Mouse (Mus musculus): ENCODE results near the gene Stk38l. TPM values are rescaled to one million over a fixed set of nuclear protein-coding genes. Genes with fewer than 3 reads are reported as not detected.

Stk38l gene
- polyA plus RNA-seq, 1 experiment: 0.09 TPM

- no peak overlapping the region for H3K4me3 ChIP-seq (replicated peaks)
- TF ChIP-seq TAL1 (IDR thresholded peaks at IDR 0.05; ENCODE audit: low read length) (no peak), GATA1 (IDR thresholded peaks at IDR 0.05; ENCODE audit: low read length) (no peak)
- no peaks in the 10 kb centered on the region for H3K9me3 ChIP-seq (ENCODE audit: control insufficient read depth, low read length)
- no peaks in the 10 kb centered on the region for H3K4me1 ChIP-seq (ENCODE audit: control insufficient read depth)
- no peaks in the 10 kb centered on the region for H3K27me3 ChIP-seq (ENCODE audit: control insufficient read depth)
- H3K36me3 ChIP-seq (ENCODE audit: control insufficient read depth): no peaks in the 10 kb centered on the region
These were observed 27.0 kb upstream of the Stk38l start for GRCm38 (mm10) chr6:146697767-146698166.

GRCm38 (mm10) chr6:146698376-146698775 lies 26.4 kb upstream of the Stk38l start:
- Histone ChIP-seq H3K9me3 (ENCODE audit: control insufficient read depth, low read length) (no peaks in the 10 kb centered on the region), H3K36me3 (ENCODE audit: control insufficient read depth) (no peaks in the 10 kb centered on the region), H3K4me3 (replicated peaks) (no peak overlapping the region), H3K27me3 (ENCODE audit: control insufficient read depth) (no peaks in the 10 kb centered on the region), H3K4me1 (ENCODE audit: control insufficient read depth) (no peaks in the 10 kb centered on the region)
- TF ChIP-seq TAL1 (IDR thresholded peaks at IDR 0.05; ENCODE audit: low read length) (no peak), GATA1 (IDR thresholded peaks at IDR 0.05; ENCODE audit: low read length) (no peak)

GRCm38 (mm10) chr6:146700461-146700860 lies 24.3 kb upstream of the Stk38l start:
- no peaks in the 10 kb centered on the region for H3K4me1 ChIP-seq (ENCODE audit: control insufficient read depth)
- H3K36me3 ChIP-seq (ENCODE audit: control insufficient read depth): no peaks in the 10 kb centered on the region
- H3K27me3 ChIP-seq (ENCODE audit: control insufficient read depth): no peaks in the 10 kb centered on the region
- H3K9me3 ChIP-seq (ENCODE audit: control insufficient read depth, low read length): no peaks in the 10 kb centered on the region; the same call in 1 of the 2 replicates
- no peak overlapping the region for H3K4me3 ChIP-seq (replicated peaks)
- TF ChIP-seq GATA1 (IDR thresholded peaks at IDR 0.05; ENCODE audit: low read length): no peak
- no peak for TF ChIP-seq TAL1 (IDR thresholded peaks at IDR 0.05; ENCODE audit: low read length)

- H3K36me3 ChIP-seq (ENCODE audit: control insufficient read depth): no peaks in the 10 kb centered on the region
- H3K27me3 ChIP-seq (ENCODE audit: control insufficient read depth): no peaks in the 10 kb centered on the region
- no peak for TF ChIP-seq TAL1 (IDR thresholded peaks at IDR 0.05; ENCODE audit: low read length)
- TF ChIP-seq GATA1 (IDR thresholded peaks at IDR 0.05; ENCODE audit: low read length): no peak
- no peak overlapping the region for H3K4me3 ChIP-seq (replicated peaks)
- no peaks in the 10 kb centered on the region; the same call in 1 of the 2 replicates for H3K9me3 ChIP-seq (ENCODE audit: control insufficient read depth, low read length)
- no peaks in the 10 kb centered on the region for H3K4me1 ChIP-seq (ENCODE audit: control insufficient read depth)
These were observed 22.5 kb upstream of the Stk38l start for GRCm38 (mm10) chr6:146702126-146702881.

DNA sequence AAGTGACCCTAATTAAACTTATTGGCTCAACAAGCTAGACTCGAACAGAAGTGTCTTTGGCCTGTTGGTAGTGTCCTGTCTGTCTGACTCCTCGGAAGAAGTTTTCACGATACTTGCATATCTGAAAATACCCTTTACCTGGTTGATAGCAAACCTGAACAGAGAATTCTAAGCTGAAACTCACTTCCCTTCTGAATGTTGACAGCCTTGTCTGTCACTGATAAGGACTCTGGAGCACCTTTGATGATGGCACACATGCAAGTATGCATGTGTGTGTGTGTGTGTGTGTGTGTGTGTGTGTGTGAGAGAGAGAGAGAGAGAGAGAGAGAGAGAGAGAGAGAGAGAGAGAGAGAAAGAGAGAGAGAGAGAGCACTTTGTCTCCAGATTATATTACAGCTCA lies 21.4 kb upstream of the Stk38l start:
- no peaks in the 10 kb centered on the region for H3K36me3 ChIP-seq (ENCODE audit: control insufficient read depth)
- no peak overlapping the region for H3K4me3 ChIP-seq (replicated peaks)
- H3K27me3 ChIP-seq (ENCODE audit: control insufficient read depth): no peaks in the 10 kb centered on the region
- TF ChIP-seq TAL1 (IDR thresholded peaks at IDR 0.05; ENCODE audit: low read length) (no peak), GATA1 (IDR thresholded peaks at IDR 0.05; ENCODE audit: low read length) (no peak)
- no peaks in the 10 kb centered on the region for H3K4me1 ChIP-seq (ENCODE audit: control insufficient read depth)
- H3K9me3 ChIP-seq (ENCODE audit: control insufficient read depth, low read length): no peaks in the 10 kb centered on the region; the same call in 1 of the 2 replicates

GRCm38 (mm10) chr6:146705631-146706030 lies 19.2 kb upstream of the Stk38l start:
- Histone ChIP-seq H3K9me3 (ENCODE audit: control insufficient read depth, low read length) (no peaks in the 10 kb centered on the region; the same call in 1 of the 2 replicates), H3K4me1 (ENCODE audit: control insufficient read depth) (no peaks in the 10 kb centered on the region), H3K4me3 (replicated peaks) (no peak overlapping the region), H3K27me3 (ENCODE audit: control insufficient read depth) (no peaks in the 10 kb centered on the region), H3K36me3 (ENCODE audit: control insufficient read depth) (no peaks in the 10 kb centered on the region)
- TF ChIP-seq TAL1 (IDR thresholded peaks at IDR 0.05; ENCODE audit: low read length): no peak
- no peak for TF ChIP-seq GATA1 (IDR thresholded peaks at IDR 0.05; ENCODE audit: low read length)

GRCm38 (mm10) chr6:146719606-146720005 lies 5.2 kb upstream of the Stk38l start:
- TF ChIP-seq TAL1 (IDR thresholded peaks at IDR 0.05; ENCODE audit: low read length): no peak
- no peak for TF ChIP-seq GATA1 (IDR thresholded peaks at IDR 0.05; ENCODE audit: low read length)
- H3K4me1 ChIP-seq (ENCODE audit: control insufficient read depth): peaks cover 4% of the 10 kb centered on the region
- H3K4me3 ChIP-seq (replicated peaks): no peak overlapping the region
- H3K9me3 ChIP-seq (ENCODE audit: control insufficient read depth, low read length): no peaks in the 10 kb centered on the region
- H3K36me3 ChIP-seq (ENCODE audit: control insufficient read depth): no peaks in the 10 kb centered on the region
- H3K27me3 ChIP-seq (ENCODE audit: control insufficient read depth): no peaks in the 10 kb centered on the region

- H3K4me3 ChIP-seq (replicated peaks): no peak overlapping the region
- no peak for TF ChIP-seq GATA1 (IDR thresholded peaks at IDR 0.05; ENCODE audit: low read length)
- TF ChIP-seq TAL1 (IDR thresholded peaks at IDR 0.05; ENCODE audit: low read length): no peak
- no peaks in the 10 kb centered on the region; the same call in 1 of the 2 replicates for H3K36me3 ChIP-seq (ENCODE audit: control insufficient read depth)
- H3K27me3 ChIP-seq (ENCODE audit: control insufficient read depth): peaks cover 6% of the 10 kb centered on the region
- peaks cover 15% of the 10 kb centered on the region for H3K4me1 ChIP-seq (ENCODE audit: control insufficient read depth)
- H3K9me3 ChIP-seq (ENCODE audit: control insufficient read depth, low read length): no peaks in the 10 kb centered on the region
These were observed 990 bp upstream of the Stk38l start for GRCm38 (mm10) chr6:146723805-146724204.

GRCm38 (mm10) chr6:146725384-146725791 lies 593 bp downstream of the Stk38l start:
- no peaks in the 10 kb centered on the region for H3K9me3 ChIP-seq (ENCODE audit: control insufficient read depth, low read length)
- H3K27me3 ChIP-seq (ENCODE audit: control insufficient read depth): peaks cover 6% of the 10 kb centered on the region
- H3K4me1 ChIP-seq (ENCODE audit: control insufficient read depth): peaks cover 15% of the 10 kb centered on the region
- no peak for TF ChIP-seq TAL1 (IDR thresholded peaks at IDR 0.05; ENCODE audit: low read length)
- no peak for TF ChIP-seq GATA1 (IDR thresholded peaks at IDR 0.05; ENCODE audit: low read length)
- H3K4me3 ChIP-seq (replicated peaks): peak overlapping the region; percentile 92
- no peaks in the 10 kb centered on the region; the same call in 1 of the 2 replicates for H3K36me3 ChIP-seq (ENCODE audit: control insufficient read depth)
